Mouse (Mus musculus): ENCODE measurements around the gene 1700010I14Rik.

1700010I14Rik gene

DNA sequence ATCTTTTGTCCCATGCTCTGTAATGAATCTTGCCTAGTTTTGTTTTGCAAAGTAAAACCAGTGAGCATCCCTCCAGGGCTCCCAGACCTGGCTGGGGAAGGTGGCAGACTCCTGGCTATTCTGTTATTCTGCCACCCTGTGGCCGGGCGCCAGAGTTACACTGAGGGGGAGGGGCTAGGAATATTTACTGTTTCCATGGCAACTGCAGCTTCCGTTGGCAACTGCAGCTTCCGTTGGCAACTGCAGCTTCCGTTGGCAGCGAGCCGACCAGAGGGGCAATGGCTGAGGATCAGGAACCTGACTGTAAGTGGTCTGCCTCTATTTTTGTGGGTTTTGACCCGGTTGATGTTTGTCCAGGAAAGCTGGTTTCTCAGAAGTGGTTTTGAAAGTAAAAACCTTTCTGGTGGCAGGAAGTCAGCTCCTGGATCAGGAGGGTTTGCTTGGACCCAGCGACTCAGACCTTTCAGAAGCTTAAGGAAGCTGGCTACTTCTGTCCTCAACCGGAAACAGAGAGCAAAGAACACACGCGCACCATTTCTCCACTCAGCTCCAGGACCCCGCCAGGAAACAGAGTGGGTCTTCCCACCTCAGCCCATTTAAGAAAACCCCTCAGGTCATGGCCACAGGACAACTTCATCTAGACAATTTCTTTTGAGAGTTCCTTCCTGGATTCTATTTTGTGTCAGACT is at the start of gene 1700010I14Rik:
Gene 1700010I14Rik (plus strand): TSS at position 215 of the 689 bp plus-strand sequence.
- peak; percentile 90 for DNase-seq

DNA sequence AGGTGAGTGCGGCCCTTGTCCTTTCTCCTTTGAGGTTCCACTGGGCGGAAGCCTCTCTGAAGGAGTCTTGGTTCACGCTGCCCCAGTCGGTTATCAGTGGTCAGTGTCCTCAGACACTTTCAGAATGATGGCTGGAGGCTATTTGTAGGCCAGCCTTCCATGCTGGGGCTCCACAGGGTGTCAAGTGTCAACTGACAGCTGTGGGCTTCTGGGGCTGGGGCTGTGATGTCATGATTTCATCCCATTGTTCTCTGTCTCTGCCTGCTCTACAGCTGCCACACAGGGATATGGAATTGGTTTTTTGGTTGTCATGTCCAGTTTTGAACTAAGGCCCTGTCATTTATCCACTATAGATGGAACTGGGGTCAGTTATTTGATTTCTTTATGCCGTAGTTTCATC is 36.5 kb upstream of the 1700010I14Rik start:
- DNase-seq: no peak

DNA sequence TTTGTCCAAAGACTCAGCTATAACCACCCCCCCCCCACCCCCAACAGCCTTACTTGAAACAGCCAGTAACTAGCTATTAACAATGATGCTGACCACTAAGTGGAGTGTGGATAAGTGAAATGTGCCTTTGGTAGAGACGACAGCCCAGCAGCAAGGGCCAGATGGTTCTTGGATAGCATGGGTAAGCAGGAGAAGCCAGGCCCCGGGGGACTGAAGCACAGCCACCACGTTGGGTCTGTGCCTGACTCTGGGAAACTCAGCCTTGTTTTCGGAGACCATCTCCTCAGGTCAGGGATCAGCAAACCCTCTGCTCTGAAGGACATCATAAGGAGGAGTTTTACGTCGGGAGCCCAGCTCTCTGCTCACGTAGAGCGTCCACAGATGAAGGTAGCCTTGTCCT is 35.2 kb upstream of the 1700010I14Rik start:
- no peak for DNase-seq

DNA sequence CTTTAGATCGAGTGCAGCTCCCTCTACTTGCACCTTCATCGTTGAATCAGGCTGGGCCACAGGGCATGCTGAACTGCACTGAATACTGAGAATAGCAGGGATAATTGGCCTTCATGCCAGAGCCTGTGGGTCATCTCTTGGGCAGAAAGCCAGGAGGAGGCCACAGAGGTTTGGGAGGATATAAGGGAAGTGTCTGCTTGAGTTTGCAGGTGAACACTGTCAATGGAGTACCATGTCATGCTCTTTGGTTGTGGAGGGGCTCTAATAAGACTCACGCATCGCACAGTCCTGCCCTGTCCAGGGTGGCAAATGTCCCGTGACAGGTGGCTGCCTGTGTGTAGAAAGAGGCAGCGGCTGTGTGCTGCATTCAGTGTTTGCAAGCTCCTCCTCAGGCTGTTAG is 30.0 kb upstream of the 1700010I14Rik start:
- no peak for DNase-seq

DNA sequence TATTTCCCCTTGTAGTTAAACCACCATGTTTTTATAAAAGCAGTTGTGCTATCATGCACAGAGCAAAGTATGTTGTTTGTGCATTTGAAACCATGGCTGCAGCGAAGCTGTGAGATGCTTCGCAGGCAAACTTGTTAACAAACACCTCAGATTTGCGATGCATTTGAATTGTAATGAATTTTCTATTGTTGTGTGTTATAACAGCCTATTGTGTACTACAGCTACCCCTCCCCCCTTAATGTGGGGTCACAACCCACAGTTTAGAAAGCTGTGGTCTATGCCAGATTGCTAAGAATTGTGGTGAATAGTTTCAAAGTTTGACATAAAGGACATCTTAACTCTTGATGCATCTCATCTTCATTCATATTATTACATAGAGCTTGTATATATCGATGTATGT is 27.7 kb upstream of the 1700010I14Rik start:
- no peak for DNase-seq

DNA sequence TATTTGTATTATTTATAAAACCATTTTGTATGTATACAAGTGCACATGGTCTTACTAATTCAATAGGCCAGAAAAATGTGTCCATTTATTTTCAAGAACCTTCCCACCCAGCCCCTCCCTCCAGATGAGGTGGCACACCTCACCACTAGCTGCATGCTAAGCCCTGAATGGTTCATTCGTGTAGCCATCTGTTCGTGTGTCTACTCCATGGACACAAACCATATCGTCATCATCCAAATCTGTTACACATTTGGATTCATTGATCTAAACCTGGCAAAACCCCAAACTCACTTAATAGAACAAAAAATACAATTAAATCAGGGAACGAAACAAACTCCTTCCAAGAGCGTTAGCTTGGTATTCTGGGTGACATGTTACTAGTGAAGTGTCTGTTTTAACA is 27.0 kb upstream of the 1700010I14Rik start:
- DNase-seq: no peak

DNA sequence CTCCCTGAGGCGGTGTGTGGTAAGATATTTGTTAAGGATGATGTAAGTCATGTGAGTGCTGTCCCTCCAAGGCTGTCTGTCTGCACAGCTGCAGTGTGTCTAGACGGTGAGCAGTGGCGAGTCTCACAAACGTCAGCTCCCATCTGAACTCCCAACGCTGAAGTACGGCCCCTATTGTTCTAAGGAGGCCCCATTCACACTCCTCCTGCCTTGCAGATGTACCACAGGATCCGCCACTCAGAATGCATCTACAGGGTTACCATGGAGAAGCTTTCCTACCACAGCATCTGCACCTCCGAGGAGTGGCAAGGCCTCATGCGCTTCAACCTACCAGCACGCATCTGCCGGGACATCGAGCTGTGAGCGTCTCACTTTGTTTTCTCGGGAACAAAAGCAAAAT is 26.5 kb upstream of the 1700010I14Rik start:
- DNase-seq: no peak

DNA sequence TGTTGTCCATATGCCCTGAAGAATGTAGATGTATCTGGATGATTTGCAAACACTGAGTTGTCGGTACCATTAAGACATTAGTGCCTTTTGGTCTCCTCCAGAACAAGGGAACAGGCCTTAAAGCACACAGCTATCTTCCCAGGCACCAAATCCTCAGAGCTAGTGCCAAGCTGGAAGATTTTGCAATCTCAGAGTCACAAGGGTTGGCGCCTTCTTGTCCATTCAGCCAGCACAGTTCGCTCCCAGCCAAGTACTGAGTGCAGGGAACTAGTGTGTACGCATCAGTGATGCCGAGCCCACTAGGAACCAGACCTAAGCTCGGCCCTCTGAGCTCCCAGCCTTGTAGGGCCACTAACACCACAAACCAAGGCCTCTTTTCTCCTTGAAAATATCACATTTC is 23.0 kb upstream of the 1700010I14Rik start:
- DNase-seq: no peak

DNA sequence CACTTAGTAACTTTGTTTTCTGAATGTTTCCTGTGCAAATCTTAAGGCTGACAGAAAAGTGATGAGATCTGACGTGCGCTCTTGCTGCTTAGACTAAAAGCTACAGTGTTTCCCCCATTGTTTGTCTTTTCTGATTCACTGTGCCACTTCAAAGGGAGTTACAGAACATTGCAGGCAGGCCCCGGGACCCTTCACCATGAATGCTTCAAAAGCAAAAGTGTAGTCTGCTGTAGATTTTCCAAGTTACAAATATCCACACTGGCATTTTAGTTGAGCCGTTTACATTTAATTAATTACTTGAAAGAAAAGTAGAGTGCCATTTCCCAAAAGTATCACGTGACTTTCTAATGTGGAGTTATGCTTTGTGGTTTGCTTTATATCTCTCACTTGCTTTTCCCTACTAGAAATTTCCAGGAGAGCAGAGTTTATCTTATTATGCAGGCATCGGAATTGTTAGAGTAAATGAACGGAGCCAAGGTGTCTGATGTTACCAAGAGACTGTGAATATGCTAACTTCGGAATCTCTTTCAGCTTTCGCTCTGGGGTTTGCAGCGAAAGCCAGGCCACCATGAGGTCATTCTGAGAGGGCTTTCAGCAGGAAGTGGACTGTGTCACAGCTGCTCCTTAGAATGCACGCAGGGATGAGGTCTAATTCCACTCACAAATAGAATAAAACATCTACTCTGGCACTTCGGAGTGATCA is 15.8 kb upstream of the 1700010I14Rik start:
- DNase-seq: peak; percentile 42

DNA sequence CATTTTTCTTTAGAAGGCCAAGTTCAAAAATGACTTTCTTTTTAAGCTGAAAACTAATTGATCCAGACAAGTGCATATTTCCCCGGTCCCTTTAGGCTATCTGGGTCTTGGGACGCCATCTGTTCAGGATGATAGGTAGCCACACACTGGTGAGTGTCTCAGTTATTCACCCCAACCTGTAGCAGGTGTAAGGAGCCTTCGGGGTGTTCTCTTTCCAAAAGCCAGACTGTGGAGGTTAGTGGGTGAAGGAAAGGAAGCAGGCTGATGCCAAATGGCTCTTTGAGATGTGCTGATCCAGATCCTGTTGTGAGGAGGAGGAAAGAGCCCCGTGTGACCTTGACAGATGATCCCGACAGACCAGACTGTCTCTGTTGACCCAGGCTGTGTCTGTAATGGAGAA is 14.8 kb upstream of the 1700010I14Rik start:
- no peak for DNase-seq

DNA sequence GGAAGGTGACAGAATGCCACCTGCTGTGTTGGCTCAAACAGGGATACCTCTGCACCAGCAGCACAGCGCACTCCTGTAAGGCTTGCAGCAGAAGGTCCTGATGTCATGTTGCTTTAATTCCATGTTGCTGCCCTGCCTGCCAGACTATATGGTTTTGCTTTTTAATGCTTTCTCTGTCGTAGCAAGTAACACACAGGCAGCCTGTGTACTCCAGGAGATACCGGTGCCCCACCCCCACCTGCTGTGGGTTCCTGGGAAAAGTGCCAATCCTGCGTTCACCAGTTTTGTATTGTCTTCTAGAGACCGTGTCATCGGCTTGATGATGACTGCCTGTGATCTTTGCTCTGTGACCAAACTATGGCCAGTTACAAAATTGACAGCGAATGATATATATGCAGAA is 13.7 kb upstream of the 1700010I14Rik start:
- no peak for DNase-seq

DNA sequence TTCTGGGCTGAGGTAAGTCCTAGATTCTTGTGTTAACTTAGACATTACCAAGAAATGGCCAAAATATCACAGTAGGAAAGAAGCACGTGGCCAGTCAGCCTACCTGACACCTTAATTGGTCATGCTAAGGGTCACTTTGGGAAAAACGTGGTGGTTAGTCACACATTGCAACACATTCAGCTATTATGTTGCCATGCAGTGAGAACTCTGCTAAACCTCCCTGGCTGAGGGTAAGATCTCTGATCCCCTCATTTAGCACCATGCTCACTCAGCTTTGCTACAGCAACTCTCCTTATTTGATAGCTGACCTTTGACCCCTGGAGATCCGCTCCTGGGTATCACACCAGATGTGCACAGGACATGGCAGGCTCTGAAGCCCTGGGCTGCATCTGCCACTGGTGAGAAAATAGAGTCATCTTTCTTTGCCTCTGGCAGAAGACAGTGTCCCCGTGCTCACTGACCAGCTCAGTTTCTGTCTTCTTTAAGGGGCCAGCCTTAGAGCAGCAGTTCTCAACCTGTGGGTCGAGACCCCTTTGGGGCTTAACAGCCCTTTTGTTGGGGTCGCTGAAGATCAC is 13.2 kb upstream of the 1700010I14Rik start:
- peak; percentile 39 for DNase-seq

DNA sequence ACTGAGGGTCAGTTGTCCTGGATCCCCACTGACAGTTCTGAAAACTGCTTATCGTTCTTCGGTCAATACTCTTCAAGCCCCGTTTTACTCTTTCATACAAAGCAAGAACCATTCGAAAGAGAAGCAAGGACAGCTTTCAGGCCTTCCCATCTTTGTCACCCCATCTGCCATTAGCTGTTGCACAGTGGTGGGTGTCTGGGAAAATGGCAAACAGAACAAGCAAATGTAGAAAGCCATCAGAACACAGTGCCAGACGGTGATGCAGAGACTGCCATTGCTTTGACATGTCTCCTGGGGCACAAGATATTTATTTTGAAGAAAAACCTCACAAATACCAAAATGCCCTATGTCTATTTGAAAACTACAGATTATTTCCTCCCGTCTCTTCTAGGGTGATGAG is 11.4 kb upstream of the 1700010I14Rik start:
- no peak for DNase-seq

DNA sequence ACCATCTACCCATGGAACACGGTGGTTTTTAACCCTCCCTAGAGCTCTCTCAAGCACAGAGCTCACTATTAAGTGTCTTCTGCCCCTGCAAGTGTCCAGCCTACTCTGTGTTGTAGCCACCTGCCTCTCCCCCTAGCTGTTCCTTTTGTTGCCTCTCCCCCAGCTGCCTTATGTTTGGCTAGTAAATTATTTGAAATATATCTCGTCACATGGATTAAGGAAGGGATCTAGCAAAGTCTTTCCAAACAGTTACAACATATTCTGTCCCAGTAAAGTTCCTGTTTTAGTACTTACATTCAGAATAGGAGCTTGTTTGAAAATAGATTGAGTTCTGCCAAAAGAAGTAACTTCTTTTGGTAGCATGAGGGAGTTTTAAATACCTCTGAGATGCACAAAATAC is 10.9 kb upstream of the 1700010I14Rik start:
- DNase-seq: no peak

DNA sequence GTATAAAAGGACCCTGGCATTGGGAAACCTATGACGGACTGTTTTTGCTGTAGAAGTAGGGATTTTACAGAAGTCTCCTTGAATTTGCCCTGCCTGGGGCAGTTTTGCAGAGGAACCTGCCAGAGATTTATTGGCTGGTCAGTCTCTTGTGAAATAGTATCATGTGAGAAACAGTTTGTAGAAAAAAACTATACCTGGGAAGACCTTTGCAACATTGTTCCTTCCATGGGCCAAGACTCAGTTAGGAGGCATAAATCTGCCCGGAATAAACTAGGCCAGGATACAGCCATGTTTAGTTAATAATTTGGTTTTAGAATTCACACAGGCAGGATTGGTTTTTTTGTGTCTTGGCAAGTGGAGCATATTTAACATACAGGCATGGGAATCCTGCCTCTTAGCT is 4.6 kb upstream of the 1700010I14Rik start:
- no peak for DNase-seq

DNA sequence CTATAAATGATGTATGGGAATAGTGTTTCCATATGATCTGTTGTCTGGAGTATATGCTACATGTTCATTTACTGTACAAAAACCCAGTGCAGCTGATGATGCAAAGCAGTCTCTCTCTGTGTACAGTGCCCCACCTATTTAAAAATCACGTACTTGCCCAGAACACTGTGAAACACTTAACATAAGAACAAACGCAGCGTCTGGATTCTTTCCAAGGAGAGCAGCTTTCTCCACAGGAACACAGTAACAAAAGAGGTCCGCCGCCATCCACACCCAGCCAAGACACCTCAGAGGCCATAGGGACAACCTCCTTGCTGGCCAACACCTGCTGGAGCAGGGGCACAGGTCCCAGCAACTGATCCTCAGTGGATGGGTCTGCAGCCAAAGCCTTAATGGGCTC is 2.4 kb upstream of the 1700010I14Rik start:
- no peak for DNase-seq

DNA sequence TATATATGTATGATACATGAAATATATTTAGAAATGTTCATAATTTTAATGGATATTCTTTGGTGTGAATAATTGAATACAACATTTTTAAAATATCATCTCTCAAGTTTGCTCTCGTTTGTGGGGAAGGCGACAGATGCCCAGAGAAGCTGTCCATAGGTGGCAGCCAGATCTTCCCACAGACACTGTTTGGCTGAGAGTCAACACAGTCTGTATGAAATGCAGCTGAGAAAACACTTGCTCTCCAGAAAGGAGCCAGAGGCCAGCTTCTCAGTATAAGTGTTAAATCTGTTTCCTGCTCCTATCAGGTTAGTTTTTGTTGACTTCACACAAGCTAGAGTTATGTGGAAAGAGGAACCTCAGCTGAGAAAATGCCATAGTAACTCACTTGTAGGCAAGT is 1.6 kb upstream of the 1700010I14Rik start:
- no peak for DNase-seq

DNA sequence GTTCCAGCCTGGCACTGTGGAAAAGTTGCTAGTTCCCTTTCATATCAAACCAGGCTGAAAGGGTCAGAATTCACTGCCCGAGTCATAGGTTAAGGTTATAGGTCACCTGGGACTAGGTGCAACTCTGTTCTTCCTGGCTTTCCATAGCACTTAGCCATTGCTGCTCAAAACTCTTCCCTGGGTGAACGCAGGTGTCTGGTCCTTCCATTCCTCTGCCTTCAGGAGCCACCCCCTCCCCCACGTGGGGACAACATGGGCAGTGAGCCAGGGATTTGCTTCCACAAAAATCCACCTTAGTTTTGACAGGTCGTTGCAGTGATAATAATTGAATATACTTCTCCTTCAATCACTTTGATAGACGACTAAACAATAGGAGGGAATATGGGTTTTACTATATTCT is 764 bp upstream of the 1700010I14Rik start:
- no peak for DNase-seq

DNA sequence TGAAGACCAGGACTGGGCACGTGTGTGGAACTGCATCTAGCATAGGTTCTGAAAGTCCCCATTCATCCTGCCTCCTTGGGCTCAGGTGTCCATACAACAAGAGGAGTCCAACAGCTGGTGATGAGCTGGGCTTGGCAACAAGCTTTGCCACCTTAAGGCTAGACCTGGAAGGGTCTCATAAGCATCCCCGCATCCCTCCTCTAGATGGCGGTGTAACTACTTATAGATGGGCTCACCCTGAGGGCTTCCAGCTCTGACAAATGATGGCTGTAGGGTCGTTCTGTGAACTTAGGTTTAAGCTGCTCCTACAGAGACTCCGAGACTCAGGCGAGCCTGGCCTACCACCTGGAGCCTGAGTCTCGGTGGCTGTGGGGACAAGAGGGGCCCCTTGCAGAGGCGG is 3.0 kb downstream of the 1700010I14Rik start:
- DNase-seq: peak; percentile 69

DNA sequence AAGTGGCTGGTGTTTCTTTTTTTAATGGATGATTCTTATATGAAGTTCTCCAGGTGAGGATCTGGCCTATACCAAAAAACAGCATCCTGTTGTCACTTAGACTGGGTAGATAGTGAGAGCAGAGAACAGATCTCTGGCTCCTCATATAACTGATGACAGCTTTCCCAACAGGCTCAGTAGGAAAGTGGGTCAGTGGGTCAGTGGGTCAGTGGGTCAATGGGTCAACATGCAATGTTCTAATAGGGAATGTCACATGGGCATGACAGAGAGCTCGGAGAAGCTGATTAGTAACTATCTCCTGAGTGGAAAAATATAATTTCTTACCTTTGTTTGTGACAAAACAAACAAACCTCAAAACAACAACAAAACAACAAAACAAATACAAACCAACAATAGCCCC is 7.2 kb downstream of the 1700010I14Rik start:
- DNase-seq: no peak

DNA sequence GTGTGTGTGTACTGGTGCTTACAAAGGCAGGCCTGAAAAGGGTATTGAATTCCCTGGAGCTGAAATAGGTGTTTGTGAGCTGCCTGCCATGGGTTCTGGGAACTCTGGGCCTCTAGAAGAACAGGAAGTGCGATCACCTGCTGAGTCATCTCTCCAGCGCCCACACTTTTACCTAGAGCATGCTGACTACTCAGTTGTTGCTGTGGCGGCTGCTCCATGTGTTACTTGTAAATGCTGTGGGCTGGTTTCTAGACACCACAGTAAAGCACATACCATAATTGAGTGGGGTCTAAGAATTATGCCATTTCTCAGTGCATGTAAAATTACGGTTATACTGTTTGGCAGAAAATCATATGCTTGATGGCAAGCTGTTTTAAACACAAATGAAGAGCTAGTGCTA is 14.3 kb downstream of the 1700010I14Rik start:
- no peak for DNase-seq

DNA sequence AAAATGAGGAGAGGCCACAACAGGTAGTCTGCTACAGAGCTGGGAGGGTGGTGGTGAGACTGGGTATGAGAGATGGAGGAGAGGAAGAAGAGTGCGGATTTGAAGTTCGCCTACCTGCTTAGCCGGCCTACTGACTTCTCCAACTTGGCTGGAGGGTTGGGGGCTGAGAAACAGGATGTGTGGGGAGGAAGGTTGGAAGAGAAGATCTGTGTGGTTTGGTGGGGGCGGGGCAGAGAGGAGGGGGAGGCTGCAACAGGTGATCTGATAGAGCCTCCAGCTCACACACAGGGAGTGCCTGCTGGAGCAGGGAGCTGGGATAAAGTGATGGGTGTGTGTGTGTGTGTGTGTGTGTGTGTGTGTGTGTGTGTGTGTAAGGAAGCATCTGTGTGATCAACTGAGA is 16.4 kb downstream of the 1700010I14Rik start:
- no peak for DNase-seq

DNA sequence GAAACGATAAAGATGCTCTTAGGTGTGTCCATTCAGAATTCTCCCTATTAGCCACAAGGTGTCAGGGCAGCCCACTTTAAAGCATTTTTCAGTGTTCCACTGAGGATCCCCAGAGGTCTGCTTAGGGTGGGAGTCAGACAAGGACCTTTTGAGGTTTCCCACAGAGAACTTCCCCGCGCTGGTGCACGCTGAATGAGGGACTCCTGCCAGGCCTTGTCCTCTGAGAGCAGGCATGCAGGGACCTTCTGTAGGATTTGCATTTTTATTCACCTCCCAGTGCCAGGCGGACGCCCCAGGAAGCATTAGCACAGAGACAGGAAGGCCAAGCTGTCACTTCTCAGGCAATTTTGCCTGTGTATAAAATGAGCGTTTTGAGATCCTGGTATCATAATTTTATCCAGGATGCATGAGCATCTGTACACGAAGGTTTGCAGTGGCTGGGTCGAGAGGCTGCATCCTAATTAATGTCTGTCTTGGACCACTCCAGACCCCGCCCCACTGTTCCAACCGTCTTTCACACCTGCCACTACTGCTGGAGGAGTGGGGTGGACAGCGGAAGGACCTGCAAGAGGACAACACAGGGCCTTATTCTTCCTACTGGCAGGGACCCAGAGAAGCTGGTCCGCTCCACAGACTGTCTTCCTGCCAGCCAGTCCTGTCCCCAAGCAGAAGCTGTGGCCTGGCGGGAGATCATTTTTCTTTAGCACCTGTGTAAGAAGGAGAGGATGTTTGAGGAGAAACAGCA is 35.2 kb downstream of the 1700010I14Rik start:
- DNase-seq: peak; percentile 28

DNA sequence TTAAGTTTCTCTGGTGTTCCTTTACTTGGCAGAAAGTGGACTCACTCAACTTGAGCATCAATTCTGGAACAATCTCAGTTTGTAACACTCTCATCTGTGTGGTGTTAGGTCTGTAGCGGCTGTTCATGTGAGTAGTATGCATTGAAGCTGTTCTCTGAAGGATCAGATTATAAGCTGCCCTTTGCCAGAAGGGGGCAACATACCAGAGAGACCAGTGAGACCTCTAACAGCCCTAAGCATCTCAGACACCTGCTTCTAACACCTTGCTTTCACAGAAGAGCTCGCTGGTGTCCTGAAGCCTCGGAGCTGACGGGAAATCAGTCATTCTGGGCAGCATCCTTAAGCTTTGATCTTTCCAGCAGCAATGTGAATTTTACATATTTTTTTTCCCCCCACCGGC is 42.0 kb downstream of the 1700010I14Rik start:
- peak; percentile 8 for DNase-seq
